ENCODE assay signal across 33 mouse cellular contexts in genomic region chr7:133607331-133607730, GRCm38 (mm10). TPM values are rescaled to one million over a fixed set of nuclear protein-coding genes. Genes with fewer than 3 reads are reported as not detected.
A peak's percentile ranks its signal among the peaks of the same experiment; 100 is the strongest.
DNase-seq lines count a peak whose midpoint lies in the region; ATAC-seq lines count a peak whose summit lies in the region.
"Had no signal": no experiment of that assay in that cellular context is flagged by ENCODE, and none has a peak within 500 bp of the region (broad histone marks: within the 10 kb centered on the region; RNA-seq: fewer than 3 reads in every experiment).

No protein-coding gene starts in this region.

- H3K27ac ChIP-seq in forebrain, embryonic 14.5 days (ENCODE audit: low read depth, low read length): no peak overlapping the region
- no peak overlapping the region for H3K27ac ChIP-seq in forebrain, embryonic 12.5 days
- H3K27ac ChIP-seq in kidney, embryonic 15.5 days: peak overlapping the region; percentile 80
- H3K27ac ChIP-seq in kidney, embryonic 14.5 days (ENCODE audit: low read depth, low read length): no peak overlapping the region
- 0 out of 2 replicates have a peak overlapping the region, but pooled peaks have one; percentile 63 for H3K27ac ChIP-seq in neural tube, embryonic 13.5 days (replicated peaks)
- H3K27ac ChIP-seq: embryonic facial prominence, embryonic 10.5 days; embryonic facial prominence, embryonic 15.5 days; hindbrain, embryonic 10.5 days; left cerebral cortex, adult 2 months; limb, embryonic 10.5 days; limb, embryonic 15.5 days; liver, embryonic 13.5 days; macrophage had no signal

- no peaks in the 10 kb centered on the region for H3K9me3 ChIP-seq in forebrain, embryonic 14.5 days (replicated peaks; ENCODE audit: control insufficient read depth, low read length)
- H3K9me3 ChIP-seq in forebrain, embryonic 12.5 days: no peaks in the 10 kb centered on the region
- no peaks in the 10 kb centered on the region for H3K9me3 ChIP-seq in kidney, embryonic 15.5 days (replicated peaks)
- H3K9me3 ChIP-seq in kidney, embryonic 14.5 days (ENCODE audit: control insufficient read depth, low read length): no peaks in the 10 kb centered on the region
- H3K9me3 ChIP-seq in neural tube, embryonic 13.5 days: no peaks in the 10 kb centered on the region
- H3K9me3 ChIP-seq: embryonic facial prominence, embryonic 10.5 days; embryonic facial prominence, embryonic 15.5 days; hindbrain, embryonic 10.5 days; limb, embryonic 10.5 days; limb, embryonic 15.5 days; liver, embryonic 13.5 days had no signal

- no peaks in the 10 kb centered on the region for H3K36me3 ChIP-seq in forebrain, embryonic 14.5 days (ENCODE audit: control insufficient read depth, insufficient read depth, low read length)
- no peaks in the 10 kb centered on the region for H3K36me3 ChIP-seq in forebrain, embryonic 12.5 days (replicated peaks)
- H3K36me3 ChIP-seq in kidney, embryonic 15.5 days: no peaks in the 10 kb centered on the region
- H3K36me3 ChIP-seq in kidney, embryonic 14.5 days (ENCODE audit: control insufficient read depth, insufficient read depth, low read length): no peaks in the 10 kb centered on the region
- no peaks in the 10 kb centered on the region for H3K36me3 ChIP-seq in neural tube, embryonic 13.5 days
- H3K36me3 ChIP-seq: embryonic facial prominence, embryonic 10.5 days; embryonic facial prominence, embryonic 15.5 days; hindbrain, embryonic 10.5 days; limb, embryonic 10.5 days; limb, embryonic 15.5 days; liver, embryonic 13.5 days had no signal

- no peak overlapping the region for H3K4me2 ChIP-seq in forebrain, embryonic 14.5 days (ENCODE audit: low read length)
- no peak overlapping the region for H3K4me2 ChIP-seq in forebrain, embryonic 12.5 days
- peak overlapping the region; percentile 45 for H3K4me2 ChIP-seq in kidney, embryonic 15.5 days
- H3K4me2 ChIP-seq in kidney, embryonic 14.5 days (replicated peaks; ENCODE audit: low read depth, low read length): no peak overlapping the region
- H3K4me2 ChIP-seq in neural tube, embryonic 13.5 days: no peak overlapping the region
- H3K4me2 ChIP-seq: embryonic facial prominence, embryonic 15.5 days; limb, embryonic 15.5 days; liver, embryonic 13.5 days had no signal

- peaks cover 21% of the 10 kb centered on the region for H3K4me1 ChIP-seq in forebrain, embryonic 14.5 days (ENCODE audit: control insufficient read depth, insufficient read depth, low read length)
- peaks cover 20% of the 10 kb centered on the region for H3K4me1 ChIP-seq in forebrain, embryonic 12.5 days
- H3K4me1 ChIP-seq in kidney, embryonic 15.5 days: peaks cover 41% of the 10 kb centered on the region
- H3K4me1 ChIP-seq in kidney, embryonic 14.5 days (ENCODE audit: control insufficient read depth, insufficient read depth, low read length): peaks cover 18% of the 10 kb centered on the region
- H3K4me1 ChIP-seq in neural tube, embryonic 13.5 days (replicated peaks): peaks cover 28% of the 10 kb centered on the region
- H3K4me1 ChIP-seq: liver, embryonic 13.5 days had no signal

- no peak overlapping the region for H3K4me3 ChIP-seq in forebrain, embryonic 14.5 days (ENCODE audit: low read depth, low read length)
- H3K4me3 ChIP-seq in forebrain, embryonic 12.5 days (replicated peaks): no peak overlapping the region
- H3K4me3 ChIP-seq in kidney, embryonic 15.5 days (replicated peaks): no peak overlapping the region
- H3K4me3 ChIP-seq in kidney, embryonic 14.5 days (ENCODE audit: low read length): no peak overlapping the region
- no peak overlapping the region for H3K4me3 ChIP-seq in neural tube, embryonic 13.5 days
- H3K4me3 ChIP-seq: embryonic facial prominence, embryonic 10.5 days; embryonic facial prominence, embryonic 15.5 days; hindbrain, embryonic 10.5 days; layer of hippocampus, adult 2 months; left cerebral cortex, adult 2 months; limb, embryonic 10.5 days; limb, embryonic 15.5 days; liver, embryonic 13.5 days; myocyte had no signal

- WGBS in forebrain, embryonic 14.5 days: 54% methylated on average over 5 of the region's 5 CpGs
- WGBS in forebrain, embryonic 12.5 days: 73% methylated on average over 5 of the region's 5 CpGs
- whole genome bisulfite sequencing in kidney, embryonic 15.5 days: 40% methylated on average over 5 of the region's 5 CpGs
- 50% methylated on average over 5 of the region's 5 CpGs for WGBS in kidney, embryonic 14.5 days
- 64% methylated on average over 5 of the region's 5 CpGs for WGBS in neural tube, embryonic 13.5 days

- ATAC-seq in forebrain, embryonic 14.5 days: no peak
- ATAC-seq in forebrain, embryonic 12.5 days (ENCODE audit: low FRiP score): no peak
- ATAC-seq in kidney, embryonic 15.5 days (replicated peaks; ENCODE audit: low FRiP score): no peak
- no peak for ATAC-seq in kidney, embryonic 14.5 days (ENCODE audit: low FRiP score, low TSS enrichment)
- ATAC-seq in neural tube, embryonic 13.5 days (ENCODE audit: low read depth): no peak
- ATAC-seq: lung, postnatal 0 days had no signal

- DNase-seq in forebrain, embryonic 14.5 days (ENCODE audit: low spot score): peak; percentile 44
- DNase-seq in neural tube, embryonic 10.5 days (ENCODE audit: extremely low spot score, low spot score): no peak
- no peak for DNase-seq in heart, adult 11 months
- no peak for DNase-seq in lung, postnatal 36 days
- DNase-seq: adrenal gland, postnatal 25 days; cerebellum, adult 2 months; gastrocnemius, postnatal 10 days; heart, postnatal 14 days; kidney, adult 18-20 months; kidney, postnatal 36 days; liver, embryonic 13.5 days; lung, adult 18-20 months; right cerebral cortex, adult 18-20 months; spleen, adult 18-20 months; thymus, postnatal 14 days had no signal

- H3K9ac ChIP-seq in forebrain, embryonic 14.5 days (ENCODE audit: low read length): no peak overlapping the region
- H3K9ac ChIP-seq in forebrain, embryonic 12.5 days: no peak overlapping the region
- no peak overlapping the region for H3K9ac ChIP-seq in kidney, embryonic 15.5 days
- no peak overlapping the region for H3K9ac ChIP-seq in kidney, embryonic 14.5 days (ENCODE audit: low read depth, low read length)
- no peak overlapping the region for H3K9ac ChIP-seq in neural tube, embryonic 13.5 days
- H3K9ac ChIP-seq: embryonic facial prominence, embryonic 15.5 days; limb, embryonic 15.5 days; liver, embryonic 13.5 days had no signal

- H3K27me3 ChIP-seq in forebrain, embryonic 14.5 days (replicated peaks; ENCODE audit: control insufficient read depth, insufficient read depth, low read length): no peaks in the 10 kb centered on the region
- H3K27me3 ChIP-seq in forebrain, embryonic 12.5 days: no peaks in the 10 kb centered on the region
- H3K27me3 ChIP-seq in kidney, embryonic 15.5 days: no peaks in the 10 kb centered on the region
- H3K27me3 ChIP-seq in kidney, embryonic 14.5 days (ENCODE audit: control insufficient read depth, insufficient read depth, low read length): no peaks in the 10 kb centered on the region
- H3K27me3 ChIP-seq in neural tube, embryonic 13.5 days: no peaks in the 10 kb centered on the region
- H3K27me3 ChIP-seq: embryonic facial prominence, embryonic 15.5 days; liver, embryonic 13.5 days had no signal

RNA-seq across cellular contexts. Expression of gene Tex36, which starts 5.4 kb away (rescaled TPM):
- not detected in 2 replicates for polyA plus RNA-seq in forebrain, embryonic 14.5 days (2014; fragmentation: Nextera tagmentation; extraction: Ambion mirVana)
- polyA plus RNA-seq in forebrain, embryonic 12.5 days (2016; fragmentation: Nextera tagmentation; extraction: Ambion mirVana): not detected in 2 replicates
- not detected in 2 replicates for polyA plus RNA-seq in kidney, embryonic 15.5 days (2015; fragmentation: Nextera tagmentation; extraction: Ambion mirVana)
- polyA plus RNA-seq in kidney, embryonic 14.5 days (2014; fragmentation: Nextera tagmentation; extraction: Ambion mirVana): not detected in 2 replicates
- not detected in 2 replicates for polyA plus RNA-seq in neural tube, embryonic 13.5 days (2015; fragmentation: Nextera tagmentation; extraction: Ambion mirVana)
- polyA plus RNA-seq: embryonic facial prominence, embryonic 10.5 days; embryonic facial prominence, embryonic 15.5 days; heart, embryonic 14.5 days; intestine, embryonic 14.5 days; limb, embryonic 10.5 days; limb, embryonic 15.5 days; liver, embryonic 13.5 days; lung, postnatal 0 days; macrophage; midbrain, embryonic 16.5 days; myocyte; stomach, embryonic 16.5 days had no signal

RNA-seq across cellular contexts. Expression of gene Edrf1, which starts 30.0 kb away (rescaled TPM):
- polyA plus RNA-seq in forebrain, embryonic 14.5 days (2014; fragmentation: Nextera tagmentation; extraction: Ambion mirVana): 22.8 and 26.2 TPM in 2 replicates
- polyA plus RNA-seq in forebrain, embryonic 12.5 days (2016; fragmentation: Nextera tagmentation; extraction: Ambion mirVana): 32.1 and 34.4 TPM in 2 replicates
- polyA plus RNA-seq in kidney, embryonic 15.5 days (2015; fragmentation: Nextera tagmentation; extraction: Ambion mirVana): 21.6 and 24.2 TPM in 2 replicates
- 14.3 and 26.9 TPM in 2 replicates for polyA plus RNA-seq in kidney, embryonic 14.5 days (2014; fragmentation: Nextera tagmentation; extraction: Ambion mirVana)
- 16.5 and 20.4 TPM in 2 replicates for polyA plus RNA-seq in neural tube, embryonic 13.5 days (2015; fragmentation: Nextera tagmentation; extraction: Ambion mirVana)

Comparison
In these comparisons a context has a peak if more than half of its experiments do, and no peak if none do; other contexts are left out.
1. H3K27ac ChIP-seq: peak in kidney, embryonic 15.5 days (single experiment) and neural tube, embryonic 13.5 days (single experiment); none in forebrain, embryonic 14.5 days (single experiment), forebrain, embryonic 12.5 days (single experiment) and kidney, embryonic 14.5 days (single experiment).